Mouse (Mus musculus): ENCODE measurements around the gene Mcoln2. TPM values are rescaled to one million over a fixed set of nuclear protein-coding genes. Genes with fewer than 3 reads are reported as not detected.

The Mcoln2 gene
- total and polyA plus RNA-seq, 3 experiments: 0.10 to 0.42 TPM; not detected in 1

GRCm38 (mm10) chr3:146155628-146156576, 6.3 kb downstream of the Mcoln2 start:
- Histone ChIP-seq H3K27me3 (ENCODE audit: control insufficient read depth in 1 of 2, insufficient read depth in 2 of 2, low read length in 2 of 2) (no peaks in the 10 kb centered on the region), H3K79me2 (ENCODE audit: control insufficient read depth, insufficient read depth, low read length, poor library complexity) (no peaks in the 10 kb centered on the region), H3K4me1 (ENCODE audit: control insufficient read depth in 1 of 2, insufficient read depth in 2 of 2, low read length in 2 of 2) (no peaks in the 10 kb centered on the region), H3K9me3 (replicated peaks; ENCODE audit: insufficient read depth, low read length) (no peaks in the 10 kb centered on the region), H3K4me3 (ENCODE audit: control insufficient read depth in 1 of 2, insufficient read depth in 1 of 2, low read depth in 2 of 2, low read length in 2 of 2) (no peak overlapping the region), H3K9ac (ENCODE audit: control insufficient read depth, low read depth, low read length, poor library complexity, severe bottlenecking) (no peak overlapping the region), H3K27ac (ENCODE audit: control insufficient read depth, low read depth, low read length) (no peak overlapping the region), H3K36me3 (ENCODE audit: control insufficient read depth in 1 of 2, insufficient read depth in 2 of 2, low read length in 2 of 2) (no peaks in the 10 kb centered on the region)
- no peak for DNase-seq (ENCODE audit: low read depth, low spot score)
- no peak for TF ChIP-seq TCF12 (IDR thresholded peaks at IDR 0.05; ENCODE audit: low read depth, low read length)
- TF ChIP-seq BHLHE40 (IDR thresholded peaks at IDR 0.05; ENCODE audit: borderline replicate concordance, low read depth, low read length): no peak
- no peak for TF ChIP-seq MAZ (IDR thresholded peaks at IDR 0.05; ENCODE audit: low read depth, low read length)
- TF ChIP-seq TAL1 (IDR thresholded peaks at IDR 0.05; ENCODE audit: low read length): no peak
- no peak for TF ChIP-seq POLR2A (IDR thresholded peaks at IDR 0.05; ENCODE audit: control insufficient read depth in 1 of 2, insufficient read depth in 1 of 2, low read depth in 1 of 2, low read length in 2 of 2, poor library complexity in 1 of 2)
- TF ChIP-seq CTCF (IDR thresholded peaks at IDR 0.05 in 2 of 3, conservative IDR thresholded peaks at IDR 0.05 in 1 of 3; ENCODE audit: control insufficient read depth in 1 of 3, insufficient read depth in 1 of 3, low read depth in 2 of 3, low read length in 3 of 3, poor library complexity in 1 of 3, severe bottlenecking in 1 of 3): no peak
- no peak for TF ChIP-seq MXI1 (IDR thresholded peaks at IDR 0.05; ENCODE audit: low read depth, low read length)
- no peak for TF ChIP-seq USF1 (IDR thresholded peaks at IDR 0.05; ENCODE audit: low read depth, low read length)
- TF ChIP-seq SIN3A (IDR thresholded peaks at IDR 0.05; ENCODE audit: low read length): no peak
- TF ChIP-seq KAT2A (conservative IDR thresholded peaks at IDR 0.05; ENCODE audit: low read depth, low read length): no peak
- no peak for TF ChIP-seq HCFC1 (IDR thresholded peaks at IDR 0.05; ENCODE audit: low read depth, low read length)
- TF ChIP-seq E2F4 (IDR thresholded peaks at IDR 0.05; ENCODE audit: borderline replicate concordance, low read depth, low read length): no peak
- TF ChIP-seq RAD21 (IDR thresholded peaks at IDR 0.05; ENCODE audit: low read depth, low read length): no peak
- TF ChIP-seq TBP (IDR thresholded peaks at IDR 0.05; ENCODE audit: low read depth, low read length): no peak
- no peak for TF ChIP-seq ZKSCAN1 (IDR thresholded peaks at IDR 0.05; ENCODE audit: low read depth, low read length)

GRCm38 (mm10) chr3:146156811-146157210, 7.2 kb downstream of the Mcoln2 start:
- no peak for DNase-seq (ENCODE audit: low read depth, low spot score)
- H3K9me3 ChIP-seq (replicated peaks; ENCODE audit: insufficient read depth, low read length): no peaks in the 10 kb centered on the region
- H3K9ac ChIP-seq (ENCODE audit: control insufficient read depth, low read depth, low read length, poor library complexity, severe bottlenecking): no peak overlapping the region
- no peaks in the 10 kb centered on the region for H3K4me1 ChIP-seq (ENCODE audit: control insufficient read depth in 1 of 2, insufficient read depth in 2 of 2, low read length in 2 of 2)
- no peak overlapping the region for H3K27ac ChIP-seq (ENCODE audit: control insufficient read depth, low read depth, low read length)
- no peaks in the 10 kb centered on the region for H3K36me3 ChIP-seq (ENCODE audit: control insufficient read depth in 1 of 2, insufficient read depth in 2 of 2, low read length in 2 of 2)
- H3K4me3 ChIP-seq (ENCODE audit: control insufficient read depth in 1 of 2, insufficient read depth in 1 of 2, low read depth in 2 of 2, low read length in 2 of 2): no peak overlapping the region
- TF ChIP-seq USF1 (IDR thresholded peaks at IDR 0.05; ENCODE audit: low read depth, low read length) (no peak), TAL1 (IDR thresholded peaks at IDR 0.05; ENCODE audit: low read length) (no peak), E2F4 (IDR thresholded peaks at IDR 0.05; ENCODE audit: borderline replicate concordance, low read depth, low read length) (no peak), MAZ (IDR thresholded peaks at IDR 0.05; ENCODE audit: low read depth, low read length) (no peak), CHD2 (IDR thresholded peaks at IDR 0.05; ENCODE audit: low read length) (no peak), POLR2AphosphoS5 (IDR thresholded peaks at IDR 0.05; ENCODE audit: borderline replicate concordance, low read depth, low read length) (no peak)
- H3K79me2 ChIP-seq (ENCODE audit: control insufficient read depth, insufficient read depth, low read length, poor library complexity): no peaks in the 10 kb centered on the region
- H3K27me3 ChIP-seq (ENCODE audit: control insufficient read depth in 1 of 2, insufficient read depth in 2 of 2, low read length in 2 of 2): no peaks in the 10 kb centered on the region
